Mouse (Mus musculus) embryonic facial prominence, embryonic 15.5 days (tissue): ENCODE measurements around the gene Hist1h2bq. TPM values are rescaled to one million over a fixed set of nuclear protein-coding genes. Genes with fewer than 3 reads are reported as not detected.
A peak's percentile ranks its signal among the peaks of the same experiment; 100 is the strongest.
"Not testable (repeated sequence)": the region's sequence is repeated elsewhere in the genome, so short reads cannot be mapped to it uniquely, and the experiment has no call there.

Source experiments
- ATAC-seq: fragments of 200-750 bp; cut with Nextera tagmentation; 2 replicates; pipeline ENCODE4 v1.8.0; 2017; ENCODE audit warnings: low read depth, moderate TSS enrichment; ENCODE audit not compliant: insufficient number of reproducible peaks, low FRiP score, low TSS enrichment
- H3K27ac ChIP-seq: fragments of 300-500 bp; sonication (generic); replicated peaks from 2 replicates; pipeline ENCODE4 v1.5.1; 2015; ENCODE audit warnings: mild to moderate bottlenecking, inconsistent platforms
- H3K27me3 ChIP-seq: fragments of 300-500 bp; sonication (generic); 2 replicates; pipeline ENCODE4 v1.6.1; 2015; ENCODE audit warnings: inconsistent platforms
- H3K36me3 ChIP-seq: fragments of 300-500 bp; sonication (generic); 2 replicates; pipeline ENCODE4 v1.6.1; 2015; ENCODE audit warnings: mild to moderate bottlenecking, inconsistent platforms
- H3K4me1 ChIP-seq: fragments of 300-500 bp; sonication (generic); 2 replicates; pipeline ENCODE4 v1.6.1; 2015; ENCODE audit warnings: inconsistent platforms
- H3K4me2 ChIP-seq: fragments of 300-500 bp; sonication (generic); replicated peaks from 2 replicates; pipeline ENCODE4 v1.6.1; 2015; ENCODE audit warnings: mild to moderate bottlenecking, inconsistent platforms
- H3K4me3 ChIP-seq: fragments of 300-500 bp; sonication (generic); replicated peaks from 2 replicates; pipeline ENCODE4 v1.5.1; 2015; ENCODE audit warnings: mild to moderate bottlenecking, inconsistent platforms
- H3K9ac ChIP-seq: fragments of 300-500 bp; sonication (generic); 2 replicates; pipeline ENCODE4 v1.6.1; 2015; ENCODE audit warnings: inconsistent platforms
- H3K9me3 ChIP-seq: fragments of 300-500 bp; sonication (generic); replicated peaks from 2 replicates; pipeline ENCODE4 v1.6.1; 2016; ENCODE audit warnings: inconsistent platforms
- WGBS: fragments of 180-500 bp; shearing (Covaris S2); methylation state at CpG from one replicate; pipeline ENCODE4 v1.1.7; 2015; 5-methylcytosine and 5-hydroxymethylcytosine counted together
- polyA plus RNA-seq: library from polyadenylated mRNA; unstranded; fragments of >200 nt; fragmentation: Nextera tagmentation; extraction: Ambion mirVana; gene quantifications from 2 replicates; pipeline ENCODE4 v1.2.1, GENCODE M21; 2015

The Hist1h2bq gene
- polyA plus RNA-seq, 1 experiment from 2014 or later: 12.0 TPM

GRCm38 (mm10) chr13:21786899-21787629 lies 22.9 kb downstream of the Hist1h2bq start, which contains the start of the genes Hist1h2an and Hist1h2bp:
Gene Hist1h2an, minus strand, starts transcription at chr13:21787218.
Gene Hist1h2bp, plus strand, starts transcription at chr13:21787461.
- peak within 1 kb of the TSS; percentile 42 for H3K4me3 ChIP-seq
- WGBS: under 1% methylated on average over 39 of the region's 63 CpGs
- H3K36me3 ChIP-seq, H3K27me3 ChIP-seq, H3K9me3 ChIP-seq: not testable (repeated sequence)
- peak within 1 kb of the TSS; percentile 31; the same call in 1 of the 2 replicates for H3K9ac ChIP-seq
- H3K4me2 ChIP-seq: peak within 1 kb of the TSS; percentile 53
- peak within 1 kb of the TSS; percentile 82 for H3K27ac ChIP-seq
- ATAC-seq: peak; percentile 94
- peaks cover 37% of the 10 kb centered on the region for H3K4me1 ChIP-seq

GRCm38 (mm10) chr13:21786189-21786898 lies 23.7 kb downstream of the Hist1h2bq start:
- peak overlapping the region; percentile 82 for H3K27ac ChIP-seq
- peak overlapping the region; percentile 42 for H3K4me3 ChIP-seq
- peaks cover 38% of the 10 kb centered on the region for H3K4me1 ChIP-seq
- no peaks in the 10 kb centered on the region for H3K27me3 ChIP-seq
- peak overlapping the region; percentile 53 for H3K4me2 ChIP-seq
- 2% methylated on average over 8 of the region's 8 CpGs for WGBS
- no peak for ATAC-seq
- no peaks in the 10 kb centered on the region for H3K9me3 ChIP-seq
- H3K9ac ChIP-seq: peak overlapping the region; percentile 31; the same call in 1 of the 2 replicates
- H3K36me3 ChIP-seq: no peaks in the 10 kb centered on the region

- Histone ChIP-seq H3K27ac (peak overlapping the region; percentile 86), H3K9me3 (no peaks in the 10 kb centered on the region), H3K36me3 (no peaks in the 10 kb centered on the region), H3K4me2 (peak overlapping the region; percentile 65), H3K4me3 (peak overlapping the region; percentile 44), H3K4me1 (peaks cover 46% of the 10 kb centered on the region), H3K27me3 (no peaks in the 10 kb centered on the region), H3K9ac (no peak overlapping the region; the same call in 1 of the 2 replicates)
- ATAC-seq: no peak
- 33% methylated on average over 6 of the region's 6 CpGs for WGBS
Observed at GRCm38 (mm10) chr13:21784311-21784710, 25.7 kb downstream of the Hist1h2bq start.

GRCm38 (mm10) chr13:21783734-21784161 lies 26.2 kb downstream of the Hist1h2bq start:
- no peaks in the 10 kb centered on the region for H3K9me3 ChIP-seq
- H3K9ac ChIP-seq: no peak overlapping the region
- peak overlapping the region; percentile 86 for H3K27ac ChIP-seq
- peaks cover 46% of the 10 kb centered on the region for H3K4me1 ChIP-seq
- H3K36me3 ChIP-seq: no peaks in the 10 kb centered on the region
- H3K27me3 ChIP-seq: no peaks in the 10 kb centered on the region
- peak overlapping the region; percentile 65 for H3K4me2 ChIP-seq
- peak overlapping the region; percentile 44 for H3K4me3 ChIP-seq
- ATAC-seq: no peak
- 3% methylated on average over 9 of the region's 9 CpGs for WGBS

- ATAC-seq: peak; percentile 77
- H3K4me2 ChIP-seq: peak within 1 kb of the TSS; percentile 65
- H3K9ac ChIP-seq: peak within 1 kb of the TSS; percentile 29; the same call in 1 of the 2 replicates
- WGBS: under 1% methylated on average over 15 of the region's 20 CpGs
- peak within 1 kb of the TSS; percentile 44 for H3K4me3 ChIP-seq
- H3K36me3 ChIP-seq: no peaks in the 10 kb centered on the region
- peaks cover 47% of the 10 kb centered on the region for H3K4me1 ChIP-seq
- no peaks in the 10 kb centered on the region for H3K9me3 ChIP-seq
- H3K27me3 ChIP-seq: no peaks in the 10 kb centered on the region
- peak within 1 kb of the TSS; percentile 86 for H3K27ac ChIP-seq
Observed at GRCm38 (mm10) chr13:21783255-21783617, 26.8 kb downstream of the Hist1h2bq start, which contains the start of gene Hist1h3i. Gene Hist1h3i, minus strand, starts transcription at chr13:21783370.

GRCm38 (mm10) chr13:21782361-21783254 lies 27.4 kb downstream of the Hist1h2bq start:
- ATAC-seq, H3K9me3 ChIP-seq, H3K36me3 ChIP-seq, H3K27me3 ChIP-seq: not testable (repeated sequence)
- under 1% methylated on average over 14 of the region's 35 CpGs for WGBS
- Histone ChIP-seq H3K4me2 (peak overlapping the region; percentile 65), H3K27ac (peak overlapping the region; percentile 86), H3K4me3 (peak overlapping the region; percentile 44), H3K9ac (peak overlapping the region; percentile 29; the same call in 1 of the 2 replicates), H3K4me1 (peaks cover 43% of the 10 kb centered on the region)

GRCm38 (mm10) chr13:21781639-21782038 lies 28.4 kb downstream of the Hist1h2bq start:
- Histone ChIP-seq H3K27me3 (no peaks in the 10 kb centered on the region), H3K9me3 (no peaks in the 10 kb centered on the region), H3K27ac (peak overlapping the region; percentile 51; the same call in 1 of the 2 replicates), H3K4me3 (no peak overlapping the region), H3K9ac (no peak overlapping the region), H3K4me1 (peaks cover 43% of the 10 kb centered on the region), H3K36me3 (no peaks in the 10 kb centered on the region), H3K4me2 (no peak overlapping the region)
- no peak for ATAC-seq
- WGBS: 84% methylated on average over 1 of the region's 1 CpGs

- no peaks in the 10 kb centered on the region for H3K27me3 ChIP-seq
- no peak for ATAC-seq
- no peaks in the 10 kb centered on the region for H3K36me3 ChIP-seq
- peaks cover 41% of the 10 kb centered on the region for H3K4me1 ChIP-seq
- peak overlapping the region; percentile 93 for H3K4me2 ChIP-seq
- no peaks in the 10 kb centered on the region for H3K9me3 ChIP-seq
- H3K4me3 ChIP-seq: peak overlapping the region; percentile 57
- 34% methylated on average over 6 of the region's 6 CpGs for WGBS
- H3K9ac ChIP-seq: no peak overlapping the region
- H3K27ac ChIP-seq: peak overlapping the region; percentile 95
Observed at GRCm38 (mm10) chr13:21781021-21781555, 28.9 kb downstream of the Hist1h2bq start.

- peak within 1 kb of the TSS; percentile 57 for H3K4me3 ChIP-seq
- H3K9ac ChIP-seq: peak within 1 kb of the TSS; percentile 69
- peak within 1 kb of the TSS; percentile 93 for H3K4me2 ChIP-seq
- no peaks in the 10 kb centered on the region for H3K36me3 ChIP-seq
- H3K9me3 ChIP-seq: no peaks in the 10 kb centered on the region
- no peaks in the 10 kb centered on the region for H3K27me3 ChIP-seq
- H3K27ac ChIP-seq: peak within 1 kb of the TSS; percentile 95
- ATAC-seq: peak; percentile 53; the same call in 1 of the 2 replicates
- under 1% methylated on average over 44 of the region's 44 CpGs for WGBS
- H3K4me1 ChIP-seq: peaks cover 37% of the 10 kb centered on the region
Observed at GRCm38 (mm10) chr13:21779767-21780731, 29.9 kb downstream of the Hist1h2bq start, which contains the start of gene Hist1h1b. Gene Hist1h1b, minus strand, starts transcription at chr13:21780625.
